In genomic region chr15:63693561-63693960, GRCm38 (mm10) we compare ENCODE assay signal across 18 mouse cellular contexts.
"Had no signal": no experiment of that assay in that cellular context is flagged by ENCODE, and none has a peak within 500 bp of the region (broad histone marks: within the 10 kb centered on the region; RNA-seq: fewer than 3 reads in every experiment).

No protein-coding gene starts in this region.

- H3K4me2 ChIP-seq: limb, embryonic 13.5 days; liver, embryonic 15.5 days; neural tube, embryonic 12.5 days; neural tube, embryonic 15.5 days had no signal

- H3K27me3 ChIP-seq: limb, embryonic 13.5 days; liver, embryonic 15.5 days; neural tube, embryonic 12.5 days; neural tube, embryonic 15.5 days had no signal

- H3K36me3 ChIP-seq: limb, embryonic 10.5 days; limb, embryonic 13.5 days; liver, embryonic 15.5 days; neural tube, embryonic 12.5 days; neural tube, embryonic 15.5 days had no signal

- H3K9me3 ChIP-seq: limb, embryonic 10.5 days; limb, embryonic 13.5 days; liver, embryonic 15.5 days; neural tube, embryonic 12.5 days; neural tube, embryonic 15.5 days had no signal

- ATAC-seq: intestine, postnatal 0 days had no signal

- H3K4me1 ChIP-seq: limb, embryonic 10.5 days; limb, embryonic 13.5 days; neural tube, embryonic 15.5 days had no signal

- H3K9ac ChIP-seq: limb, embryonic 13.5 days; liver, embryonic 15.5 days; neural tube, embryonic 12.5 days; neural tube, embryonic 15.5 days had no signal

- H3K4me3 ChIP-seq: layer of hippocampus, adult 2 months; limb, embryonic 10.5 days; limb, embryonic 13.5 days; liver, embryonic 15.5 days; neural tube, embryonic 12.5 days; neural tube, embryonic 15.5 days had no signal

- H3K27ac ChIP-seq: kidney, postnatal 0 days; layer of hippocampus, adult 2 months; limb, embryonic 10.5 days; limb, embryonic 13.5 days; liver, embryonic 15.5 days; neural tube, embryonic 12.5 days; neural tube, embryonic 15.5 days; stomach, postnatal 0 days had no signal

- DNase-seq: kidney, adult 2 months; kidney, postnatal 25 days; layer of hippocampus, adult 9-11 months; lung, adult 2 months; lung, postnatal 14 days; lung, postnatal 4 days; thymus, adult 2 months; thymus, postnatal 14 days; thymus, postnatal 4 days had no signal
